Mouse (Mus musculus) thymus, adult 2 months (tissue): ENCODE data around the gene Pla2g4c. TPM values are rescaled to one million over a fixed set of nuclear protein-coding genes. Genes with fewer than 3 reads are reported as not detected.

Experiments used
- DNase-seq: peaks from one replicate; pipeline ENCODE4 v3.0.0; 2021
- H3K27ac ChIP-seq: fragments of 200-500 bp; 2 replicates; pipeline ENCODE4 v1.5.1; 2012; ENCODE audit warnings: low read length, control low read depth; ENCODE audit not compliant: control insufficient read depth, insufficient read depth
- H3K27me3 ChIP-seq: fragments of 200-500 bp; 2 replicates; pipeline ENCODE4 v1.6.1; 2012; ENCODE audit warnings: mild to moderate bottlenecking, low read length, moderate library complexity, mixed read lengths; ENCODE audit not compliant: control insufficient read depth, insufficient read depth
- H3K36me3 ChIP-seq: fragments of 200-500 bp; 2 replicates; pipeline ENCODE4 v1.6.1; 2012; ENCODE audit warnings: mild to moderate bottlenecking, low read length, moderate library complexity; ENCODE audit not compliant: control insufficient read depth, insufficient read depth
- H3K4me1 ChIP-seq: fragments of 200-500 bp; replicated peaks from 2 replicates; pipeline ENCODE4 v1.6.1; 2012; ENCODE audit warnings: low read length; ENCODE audit not compliant: control insufficient read depth, insufficient read depth
- H3K4me3 ChIP-seq: fragments of 200-500 bp; 2 replicates; pipeline ENCODE4 v1.5.1; 2012; ENCODE audit warnings: mild to moderate bottlenecking, low read length, control low read depth, moderate library complexity; ENCODE audit not compliant: control insufficient read depth, insufficient read depth
- CTCF ChIP-seq: fragments of 200-500 bp; IDR thresholded peaks from 2 replicates; pipeline ENCODE4 v1.5.1; 2012; ENCODE audit warnings: mild to moderate bottlenecking, control low read depth, low read length, moderate library complexity, borderline replicate concordance; ENCODE audit not compliant: control insufficient read depth, poor library complexity, insufficient read depth; ENCODE audit errors: extremely low read depth
- POLR2A ChIP-seq: fragments of 200-500 bp; IDR thresholded peaks from 2 replicates; pipeline ENCODE4 v1.6.1; 2012; ENCODE audit warnings: mild to moderate bottlenecking, low read length, control low read depth, moderate library complexity; ENCODE audit not compliant: control insufficient read depth, poor library complexity, insufficient read depth; ENCODE audit errors: extremely low read depth
- WGBS: fragments of 180-500 bp; shearing (Covaris S2); methylation state at CpG from one replicate; pipeline ENCODE4 v1.1.7; 2018; 5-methylcytosine and 5-hydroxymethylcytosine counted together
- polyA plus RNA-seq: library from polyadenylated mRNA; depleted of rRNA; stranded (reverse); fragments of >200 nt; gene quantifications from 2 replicates; pipeline ENCODE4 v1.2.3, GENCODE M21; 2012

Pla2g4c gene
- polyA plus RNA-seq, 1 experiment, result 0.70 TPM

DNA sequence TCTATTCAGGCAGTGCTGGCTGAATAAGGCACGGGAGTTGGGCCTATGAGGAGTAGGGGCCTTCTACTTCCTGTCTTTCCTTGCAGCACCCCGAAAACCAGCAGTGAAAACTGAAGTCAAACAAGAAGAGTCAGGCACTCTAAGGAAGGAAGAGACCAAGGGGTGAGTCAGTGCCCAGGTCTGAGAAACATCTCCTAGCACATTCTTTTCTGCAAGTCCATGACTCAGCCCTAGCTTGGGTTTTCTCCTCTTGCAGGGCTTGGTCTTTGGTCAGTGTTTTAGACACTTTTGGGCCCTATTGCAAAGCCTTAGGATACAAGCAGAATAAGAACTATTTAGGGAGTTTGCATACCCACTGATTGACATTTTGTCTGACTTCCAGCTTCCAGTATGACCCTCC lies 33.1 kb upstream of the Pla2g4c start:
- Histone ChIP-seq H3K4me3 (no peak overlapping the region), H3K27me3 (no peaks in the 10 kb centered on the region), H3K36me3 (peaks cover 48% of the 10 kb centered on the region), H3K4me1 (no peaks in the 10 kb centered on the region), H3K27ac (no peak overlapping the region)
- WGBS, result 87% methylated on average over 2 of the region's 2 CpGs
- no peak for TF ChIP-seq POLR2A
- TF ChIP-seq CTCF, result no peak
- no peak for DNase-seq

DNA sequence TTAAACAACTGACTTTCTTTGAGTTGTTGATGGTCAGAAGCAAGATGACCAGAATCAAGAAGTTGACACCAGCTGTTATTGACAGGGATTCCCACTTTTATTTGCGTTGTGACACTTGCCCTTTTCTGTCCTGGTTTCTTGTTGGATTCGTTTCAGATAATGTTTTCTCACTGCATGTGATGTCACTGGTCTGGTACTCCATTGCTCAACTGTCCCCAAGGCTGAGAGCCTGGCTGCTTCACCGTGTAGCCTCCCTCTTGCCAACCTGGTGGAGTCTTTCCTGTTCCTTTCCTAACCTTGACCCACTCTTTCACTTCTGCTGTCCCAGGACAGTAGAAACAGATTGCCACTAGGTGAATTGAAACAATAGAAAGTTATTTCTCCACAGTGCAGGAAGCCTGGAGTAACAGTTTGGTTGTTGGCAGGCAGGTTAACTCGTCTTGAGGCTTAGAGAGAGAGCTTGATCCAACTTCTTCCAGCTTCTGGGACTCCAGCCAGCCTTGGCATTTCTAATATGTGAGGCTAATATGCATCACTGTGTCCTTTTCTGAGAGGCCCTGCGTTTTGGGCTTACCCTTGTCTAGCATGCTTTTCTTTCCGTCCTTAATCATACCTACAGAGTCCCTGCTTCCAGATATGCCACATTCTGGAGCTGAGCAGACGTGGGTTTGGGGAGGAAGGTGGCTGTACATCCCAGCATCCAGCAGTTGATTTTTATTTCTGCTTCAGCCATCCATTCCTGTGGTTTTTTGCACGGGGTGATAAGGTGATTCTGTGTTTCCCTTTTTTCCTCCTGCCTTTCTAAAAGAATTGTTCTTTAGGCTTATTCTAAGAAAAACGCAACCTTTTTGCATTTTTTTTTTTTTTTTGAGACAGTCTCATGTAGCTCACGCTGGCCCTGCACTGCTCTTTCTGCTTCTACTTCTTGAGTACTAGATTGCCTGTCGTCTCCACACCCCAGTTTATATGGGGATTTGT lies 30.3 kb upstream of the Pla2g4c start:
- DNase-seq, result no peak
- 87% methylated on average over 11 of the region's 11 CpGs for WGBS
- Histone ChIP-seq H3K36me3 (peaks cover 43% of the 10 kb centered on the region), H3K4me1 (no peaks in the 10 kb centered on the region), H3K27me3 (no peaks in the 10 kb centered on the region), H3K27ac (no peak overlapping the region), H3K4me3 (no peak overlapping the region)
- TF ChIP-seq POLR2A (no peak), CTCF (no peak)

DNA sequence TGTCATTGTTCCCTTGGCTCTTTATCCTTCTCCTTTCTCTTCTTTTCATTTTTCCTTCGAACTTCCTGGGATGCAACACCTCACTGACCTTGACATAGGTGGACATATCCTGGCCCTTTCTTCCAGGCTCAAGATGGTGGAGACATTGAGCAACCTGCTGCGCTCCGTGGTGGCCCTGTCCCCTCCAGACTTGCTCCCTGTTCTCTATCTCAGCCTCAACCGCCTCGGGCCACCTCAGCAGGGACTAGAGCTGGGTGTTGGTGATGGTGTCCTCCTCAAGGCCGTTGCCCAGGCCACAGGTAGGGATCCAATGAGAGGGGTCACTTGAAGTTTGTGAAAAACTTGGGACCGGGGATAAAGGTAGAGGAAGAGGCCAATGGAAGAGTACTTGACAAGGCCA lies 29.2 kb upstream of the Pla2g4c start:
- Histone ChIP-seq H3K36me3 (peaks cover 43% of the 10 kb centered on the region), H3K4me1 (no peaks in the 10 kb centered on the region), H3K27me3 (no peaks in the 10 kb centered on the region), H3K4me3 (no peak overlapping the region), H3K27ac (no peak overlapping the region)
- no peak for DNase-seq
- TF ChIP-seq POLR2A (no peak), CTCF (no peak)
- WGBS, result 99% methylated on average over 7 of the region's 7 CpGs

DNA sequence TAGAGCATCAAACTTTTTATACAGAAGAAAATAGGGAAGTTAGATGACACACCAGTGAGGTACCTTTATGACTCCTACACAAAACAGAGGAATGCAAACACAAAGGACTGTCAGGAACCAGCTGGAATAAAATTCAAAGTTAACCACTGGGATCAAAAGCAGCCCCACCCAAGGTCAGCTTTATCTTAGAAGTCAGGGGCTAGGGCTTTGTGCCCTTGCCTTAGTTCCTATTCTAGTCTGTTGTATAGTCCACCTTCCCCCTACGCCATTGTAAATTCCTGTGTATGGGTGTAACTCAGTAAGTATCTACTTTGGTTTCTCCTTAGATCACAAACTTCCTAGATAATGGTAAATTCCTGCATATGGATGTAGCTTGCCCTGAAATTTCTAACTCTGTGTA lies 26.8 kb upstream of the Pla2g4c start:
- 100% methylated on average over 1 of the region's 1 CpGs for WGBS
- Histone ChIP-seq H3K4me1 (peaks cover 7% of the 10 kb centered on the region), H3K4me3 (no peak overlapping the region), H3K36me3 (peaks cover 35% of the 10 kb centered on the region), H3K27ac (no peak overlapping the region), H3K27me3 (no peaks in the 10 kb centered on the region)
- no peak for DNase-seq
- TF ChIP-seq POLR2A (no peak), CTCF (no peak)

DNA sequence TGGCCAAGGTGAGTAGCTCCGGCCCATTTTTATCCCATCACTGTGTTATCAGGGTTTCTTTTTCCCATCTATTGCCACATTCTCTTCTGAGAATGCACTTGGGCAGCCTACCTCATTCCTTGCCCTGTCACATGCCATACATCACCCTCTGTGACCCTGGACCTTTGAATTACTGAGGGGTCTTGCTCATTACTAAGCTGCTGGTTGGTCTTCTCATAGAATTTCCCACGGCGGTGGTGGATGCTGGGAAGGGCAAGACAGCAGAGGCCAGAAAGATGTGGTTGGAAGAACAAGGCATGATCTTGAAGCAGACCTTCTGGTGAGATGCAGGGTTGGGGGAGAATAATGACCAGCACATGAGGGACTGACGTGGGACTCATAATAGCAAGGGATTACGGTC lies 25.6 kb upstream of the Pla2g4c start:
- H3K4me1 ChIP-seq, result peaks cover 15% of the 10 kb centered on the region
- H3K27me3 ChIP-seq, result no peaks in the 10 kb centered on the region
- H3K27ac ChIP-seq, result no peak overlapping the region
- peaks cover 24% of the 10 kb centered on the region for H3K36me3 ChIP-seq
- DNase-seq, result no peak
- no peak for TF ChIP-seq POLR2A
- no peak for TF ChIP-seq CTCF
- H3K4me3 ChIP-seq, result no peak overlapping the region
- WGBS, result 97% methylated on average over 5 of the region's 5 CpGs

DNA sequence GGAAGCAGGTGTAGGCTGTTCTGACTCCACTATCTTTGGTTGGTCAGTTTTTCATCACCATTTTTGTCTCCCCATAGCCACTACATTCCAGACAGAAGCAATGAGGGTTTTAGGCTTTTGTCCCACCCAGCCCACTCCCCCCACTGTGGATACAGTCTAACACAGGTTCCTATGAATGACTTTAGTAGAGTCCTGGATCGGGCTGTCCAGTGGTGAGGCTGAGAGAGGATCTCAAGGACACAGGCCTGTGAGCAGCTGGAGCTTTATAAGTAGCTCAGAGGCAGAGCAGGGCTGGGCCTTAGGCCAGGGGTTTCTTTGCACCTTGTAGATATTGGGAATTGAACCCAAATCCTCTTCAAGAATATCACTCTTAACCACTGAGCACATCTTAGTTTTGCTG lies 22.8 kb upstream of the Pla2g4c start:
- Histone ChIP-seq H3K36me3 (peaks cover 14% of the 10 kb centered on the region), H3K4me3 (no peak overlapping the region), H3K27ac (no peak overlapping the region), H3K4me1 (peaks cover 20% of the 10 kb centered on the region), H3K27me3 (no peaks in the 10 kb centered on the region)
- no peak for TF ChIP-seq POLR2A
- TF ChIP-seq CTCF, result no peak
- WGBS, result 97% methylated on average over 1 of the region's 1 CpGs
- no peak for DNase-seq

DNA sequence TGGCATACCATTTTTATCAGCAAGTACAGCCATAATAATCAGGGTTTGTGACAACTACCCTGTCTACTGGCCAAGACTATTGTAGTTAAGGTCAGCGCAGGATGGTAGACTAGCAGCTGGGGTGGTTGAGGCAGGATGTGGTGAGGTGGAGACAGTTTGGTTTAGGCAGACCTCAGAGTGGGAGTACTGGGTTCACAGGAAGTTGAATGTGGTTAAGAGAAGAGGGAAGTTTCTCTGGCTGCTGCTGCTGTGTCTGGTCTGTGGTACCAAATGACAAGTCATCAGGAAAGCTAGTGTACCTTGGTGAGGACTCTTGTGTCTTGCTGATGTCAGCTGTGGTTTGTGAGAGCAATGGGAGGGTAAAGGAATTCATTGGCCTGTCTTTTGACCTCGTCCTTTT lies 21.7 kb upstream of the Pla2g4c start:
- TF ChIP-seq POLR2A (no peak), CTCF (no peak)
- DNase-seq, result peak; percentile 69
- WGBS, result 7% methylated on average over 2 of the region's 2 CpGs
- H3K4me1 ChIP-seq, result peaks cover 20% of the 10 kb centered on the region
- H3K27me3 ChIP-seq, result no peaks in the 10 kb centered on the region
- peaks cover 16% of the 10 kb centered on the region for H3K36me3 ChIP-seq
- peak overlapping the region; percentile 70 for H3K27ac ChIP-seq
- no peak overlapping the region for H3K4me3 ChIP-seq
